Mouse (Mus musculus) testis, adult 2 months (tissue): ENCODE data around the gene Ivl.

ENCODE experiments used
- CTCF ChIP-seq: fragments of 200-500 bp; IDR thresholded peaks from 2 replicates; pipeline ENCODE4 v1.5.1; 2012; ENCODE audit warnings: low read depth, mild to moderate bottlenecking, inconsistent platforms, low read length, moderate library complexity; ENCODE audit not compliant: control insufficient read depth, insufficient read depth, insufficient replicate concordance
- POLR2A ChIP-seq: fragments of 200-500 bp; IDR thresholded peaks from 2 replicates; pipeline ENCODE4 v1.6.1; 2012; ENCODE audit warnings: low read depth, mild to moderate bottlenecking, inconsistent platforms, low read length, moderate library complexity; ENCODE audit not compliant: control insufficient read depth

GRCm38 (mm10) chr3:92534411-92534810 lies 39.1 kb downstream of the Ivl start, which contains the start of gene 2310046K23Rik:
- TF ChIP-seq POLR2A (no peak), CTCF (no peak)
